Mouse (Mus musculus) forebrain, embryonic 14.5 days (tissue): ENCODE data around the gene Eftud2. TPM values are rescaled to one million over a fixed set of nuclear protein-coding genes. Genes with fewer than 3 reads are reported as not detected.

Source experiments
- ATAC-seq: fragments of 200-750 bp; cut with Nextera tagmentation; 2 replicates; pipeline ENCODE4 v1.8.0; 2017; ENCODE audit warnings: mild to moderate bottlenecking, moderate library complexity
- DNase-seq: peaks from one replicate; pipeline ENCODE4 v3.0.0-alpha.2; 2015; ENCODE audit warnings: low spot score
- H3K27ac ChIP-seq: fragments of 300-500 bp; sonication (generic); 2 replicates; pipeline ENCODE4 v1.5.1; 2014; ENCODE audit warnings: low read depth, mild to moderate bottlenecking, control low read depth, low read length, moderate library complexity
- H3K27me3 ChIP-seq: fragments of 300-500 bp; sonication (generic); replicated peaks from 2 replicates; pipeline ENCODE4 v1.6.1; 2014; ENCODE audit warnings: low read length, control low read depth, mixed read lengths; ENCODE audit not compliant: control insufficient read depth, insufficient read depth
- H3K36me3 ChIP-seq: fragments of 300-500 bp; sonication (generic); 2 replicates; pipeline ENCODE4 v1.6.1; 2014; ENCODE audit warnings: low read length, control low read depth; ENCODE audit not compliant: control insufficient read depth, insufficient read depth
- H3K4me1 ChIP-seq: fragments of 300-500 bp; sonication (generic); 2 replicates; pipeline ENCODE4 v1.6.1; 2014; ENCODE audit warnings: antibody characterized with exemption, low read length, control low read depth; ENCODE audit not compliant: control insufficient read depth, insufficient read depth
- H3K4me2 ChIP-seq: fragments of 300-500 bp; sonication (generic); 2 replicates; pipeline ENCODE4 v1.6.1; 2014; ENCODE audit warnings: mild to moderate bottlenecking, control low read depth, low read length
- H3K4me3 ChIP-seq: fragments of 300-500 bp; sonication (generic); 2 replicates; pipeline ENCODE4 v1.5.1; 2014; ENCODE audit warnings: low read depth, low read length, control low read depth
- H3K9ac ChIP-seq: fragments of 300-500 bp; sonication (generic); 2 replicates; pipeline ENCODE4 v1.6.1; 2014; ENCODE audit warnings: mild to moderate bottlenecking, low read length, control low read depth, moderate library complexity
- H3K9me3 ChIP-seq: fragments of 300-500 bp; sonication (generic); replicated peaks from 2 replicates; pipeline ENCODE4 v1.6.1; 2016; ENCODE audit warnings: low read length, control low read depth, mixed read lengths; ENCODE audit not compliant: control insufficient read depth
- WGBS: fragments of 180-500 bp; shearing (Covaris S2); extraction: QIAGEN DNeasy Blood & Tissue Kit; methylation state at CpG from one replicate; pipeline ENCODE4 v1.1.7; 2014; 5-methylcytosine and 5-hydroxymethylcytosine counted together
- polyA plus RNA-seq: library from polyadenylated mRNA; unstranded; fragments of >200 nt; fragmentation: Nextera tagmentation; extraction: Ambion mirVana; gene quantifications from 2 replicates; pipeline ENCODE4 v1.2.1, GENCODE M21; 2014

Gene Eftud2
- polyA plus RNA-seq, 1 experiment from 2014 or later, result 150 TPM

- Histone ChIP-seq H3K27ac (peak within 1 kb of the TSS; percentile 96), H3K4me2 (peak within 1 kb of the TSS; percentile 92), H3K4me3 (peak within 1 kb of the TSS; percentile 87), H3K9ac (peak within 1 kb of the TSS; percentile 94), H3K9me3 (no peaks in the 10 kb centered on the region), H3K36me3 (no peaks in the 10 kb centered on the region), H3K4me1 (peaks cover 21% of the 10 kb centered on the region), H3K27me3 (no peaks in the 10 kb centered on the region)
- DNase-seq (peak; percentile 80), ATAC-seq (peak; percentile 90)
- 0% methylated on average over 59 of the region's 97 CpGs for WGBS
Measured at GRCm38 (mm10) chr11:102819021-102819782, 61.6 kb downstream of the Eftud2 start, which contains the start of gene Gjc1. Gjc1 (minus strand) TSS chr11:102819700.

- H3K36me3 ChIP-seq, result no peaks in the 10 kb centered on the region
- H3K27ac ChIP-seq, result peak overlapping the region; percentile 96
- peak overlapping the region; percentile 87 for H3K4me3 ChIP-seq
- DNase-seq (peak; percentile 47), ATAC-seq (peak; percentile 68)
- H3K9ac ChIP-seq, result peak overlapping the region; percentile 94
- H3K9me3 ChIP-seq, result no peaks in the 10 kb centered on the region
- H3K4me1 ChIP-seq, result peaks cover 21% of the 10 kb centered on the region
- WGBS, result 0% methylated on average over 61 of the region's 92 CpGs
- peak overlapping the region; percentile 92 for H3K4me2 ChIP-seq
- H3K27me3 ChIP-seq, result no peaks in the 10 kb centered on the region
Measured at GRCm38 (mm10) chr11:102818121-102819020, 62.4 kb downstream of the Eftud2 start.

- Histone ChIP-seq H3K9me3 (no peaks in the 10 kb centered on the region), H3K4me1 (peaks cover 27% of the 10 kb centered on the region), H3K4me2 (no peak overlapping the region), H3K4me3 (no peak overlapping the region), H3K27ac (no peak overlapping the region), H3K36me3 (0 out of 2 replicates have a peak, but pooled peaks cover 4% of the 10 kb centered on the region), H3K9ac (no peak overlapping the region), H3K27me3 (no peaks in the 10 kb centered on the region)
- ATAC-seq (no peak), DNase-seq (no peak)
Measured at GRCm38 (mm10) chr11:102814881-102815280, 65.9 kb downstream of the Eftud2 start.

GRCm38 (mm10) chr11:102810721-102811485 lies 69.9 kb downstream of the Eftud2 start:
- H3K4me2 ChIP-seq, result no peak overlapping the region
- peak; percentile 42; the same call in 1 of the 2 replicates for ATAC-seq
- DNase-seq, result peak; percentile 83
- no peak overlapping the region for H3K4me3 ChIP-seq
- no peak overlapping the region for H3K27ac ChIP-seq
- H3K9me3 ChIP-seq, result no peaks in the 10 kb centered on the region
- H3K36me3 ChIP-seq, result peaks cover 4% of the 10 kb centered on the region; the same call in 1 of the 2 replicates
- H3K4me1 ChIP-seq, result peaks cover 7% of the 10 kb centered on the region
- H3K27me3 ChIP-seq, result no peaks in the 10 kb centered on the region
- WGBS, result 21% methylated on average over 4 of the region's 4 CpGs
- H3K9ac ChIP-seq, result no peak overlapping the region

GRCm38 (mm10) chr11:102808246-102808645 lies 72.5 kb downstream of the Eftud2 start:
- H3K9me3 ChIP-seq, result no peaks in the 10 kb centered on the region
- no peak overlapping the region for H3K27ac ChIP-seq
- H3K4me1 ChIP-seq, result peaks cover 6% of the 10 kb centered on the region; the same call in 1 of the 2 replicates
- H3K27me3 ChIP-seq, result no peaks in the 10 kb centered on the region
- no peak overlapping the region for H3K9ac ChIP-seq
- peaks cover 18% of the 10 kb centered on the region for H3K36me3 ChIP-seq
- ATAC-seq (no peak), DNase-seq (no peak)
- 73% methylated on average over 5 of the region's 5 CpGs for WGBS
- no peak overlapping the region for H3K4me2 ChIP-seq
- H3K4me3 ChIP-seq, result no peak overlapping the region

GRCm38 (mm10) chr11:102803453-102803852 lies 77.3 kb downstream of the Eftud2 start:
- no peak for ATAC-seq
- no peak overlapping the region for H3K27ac ChIP-seq
- no peak for DNase-seq
- H3K9ac ChIP-seq, result no peak overlapping the region
- H3K27me3 ChIP-seq, result no peaks in the 10 kb centered on the region
- 90% methylated on average over 5 of the region's 5 CpGs for WGBS
- H3K4me3 ChIP-seq, result no peak overlapping the region
- no peaks in the 10 kb centered on the region for H3K4me1 ChIP-seq
- peaks cover 57% of the 10 kb centered on the region for H3K36me3 ChIP-seq
- no peak overlapping the region for H3K4me2 ChIP-seq
- no peaks in the 10 kb centered on the region for H3K9me3 ChIP-seq

- ATAC-seq (no peak), DNase-seq (no peak)
- H3K4me2 ChIP-seq, result no peak overlapping the region
- no peak overlapping the region for H3K9ac ChIP-seq
- no peaks in the 10 kb centered on the region for H3K4me1 ChIP-seq
- H3K36me3 ChIP-seq, result peaks cover 19% of the 10 kb centered on the region
- no peaks in the 10 kb centered on the region for H3K9me3 ChIP-seq
- H3K4me3 ChIP-seq, result no peak overlapping the region
- no peak overlapping the region for H3K27ac ChIP-seq
- H3K27me3 ChIP-seq, result no peaks in the 10 kb centered on the region
- 52% methylated on average over 8 of the region's 8 CpGs for WGBS
Measured at GRCm38 (mm10) chr11:102794157-102794556, 86.6 kb downstream of the Eftud2 start.

- H3K27ac ChIP-seq, result no peak overlapping the region
- no peaks in the 10 kb centered on the region for H3K4me1 ChIP-seq
- H3K9me3 ChIP-seq, result no peaks in the 10 kb centered on the region
- H3K4me3 ChIP-seq, result no peak overlapping the region
- DNase-seq (no peak), ATAC-seq (no peak)
- 66% methylated on average over 14 of the region's 14 CpGs for WGBS
- H3K9ac ChIP-seq, result no peak overlapping the region
- no peaks in the 10 kb centered on the region for H3K27me3 ChIP-seq
- no peak overlapping the region for H3K4me2 ChIP-seq
- H3K36me3 ChIP-seq, result 0 out of 2 replicates have a peak, but pooled peaks cover 2% of the 10 kb centered on the region
Measured at GRCm38 (mm10) chr11:102791682-102792445, 88.9 kb downstream of the Eftud2 start.
